Mouse (Mus musculus) R1 (cell line): ENCODE measurements around the gene Teddm1b.
A peak's percentile ranks its signal among the peaks of the same experiment; 100 is the strongest.

Source experiments
- DNase-seq: peaks from one replicate; pipeline ENCODE4 v3.0.0-alpha.2; 2018; ENCODE audit warnings: low read depth, low spot score

The Teddm1b gene

GRCm38 (mm10) chr1:153900860-153901730, 26.9 kb downstream of the Teddm1b start:
- peak; percentile 49 for DNase-seq

GRCm38 (mm10) chr1:153903006-153903405, 28.9 kb downstream of the Teddm1b start:
- peak; percentile 69 for DNase-seq

- DNase-seq = no peak
Observed at GRCm38 (mm10) chr1:153904236-153904635, 30.1 kb downstream of the Teddm1b start.

- DNase-seq = no peak
Observed at GRCm38 (mm10) chr1:153905884-153906283, 31.7 kb downstream of the Teddm1b start.

GRCm38 (mm10) chr1:153908208-153908607, 34.1 kb downstream of the Teddm1b start:
- no peak for DNase-seq

GRCm38 (mm10) chr1:153908741-153909140, 34.6 kb downstream of the Teddm1b start:
- DNase-seq = no peak

- no peak for DNase-seq
Observed at GRCm38 (mm10) chr1:153909213-153909962, 35.2 kb downstream of the Teddm1b start.

- DNase-seq = no peak
Observed at GRCm38 (mm10) chr1:153909963-153910291, 35.8 kb downstream of the Teddm1b start.

- no peak for DNase-seq
Observed at GRCm38 (mm10) chr1:153910423-153910822, 36.3 kb downstream of the Teddm1b start.

- DNase-seq = no peak
Observed at GRCm38 (mm10) chr1:153911276-153911795, 37.2 kb downstream of the Teddm1b start.

GRCm38 (mm10) chr1:153913869-153914268, 39.7 kb downstream of the Teddm1b start:
- no peak for DNase-seq

- DNase-seq = no peak
Observed at GRCm38 (mm10) chr1:153918521-153919206, 44.5 kb downstream of the Teddm1b start.

- no peak for DNase-seq
Observed at GRCm38 (mm10) chr1:153921642-153922041, 47.5 kb downstream of the Teddm1b start.

- no peak for DNase-seq
Observed at GRCm38 (mm10) chr1:153922571-153923021, 48.5 kb downstream of the Teddm1b start.

- no peak for DNase-seq
Observed at GRCm38 (mm10) chr1:153924395-153925385, 50.5 kb downstream of the Teddm1b start.
